8 mouse cellular contexts compared by ENCODE assay signal in genomic region chr10:20548833-20549710, GRCm38 (mm10).
DNase-seq lines count a peak whose midpoint lies in the region; ATAC-seq lines count a peak whose summit lies in the region.

No protein-coding gene starts in this region.

- peak; percentile 14 for DNase-seq in adrenal gland, adult 8-10 months
- DNase-seq in adrenal gland, postnatal 10 days, result no peak
- no peak for DNase-seq in hindbrain, embryonic 14.5 days (ENCODE audit: low spot score)
- DNase-seq in liver, result peak; percentile 14
- no peak for DNase-seq in spleen, postnatal 10 days (ENCODE audit: low spot score in 2 of 2)
- no peak for DNase-seq in layer of hippocampus, postnatal 14 days (ENCODE audit: low spot score in 2 of 2)

- H3K27ac ChIP-seq in forebrain, embryonic 12.5 days, result no peak overlapping the region
- peak overlapping the region; percentile 1; the same call in 1 of the 2 replicates for H3K27ac ChIP-seq in hindbrain, embryonic 14.5 days
- peak overlapping the region; percentile 57; the same call in 1 of the 2 replicates for H3K27ac ChIP-seq in stomach, embryonic 14.5 days (ENCODE audit: low read length)

- H3K27me3 ChIP-seq in forebrain, embryonic 12.5 days, result peaks cover 12% of the 10 kb centered on the region; the same call in 1 of the 2 replicates
- no peaks in the 10 kb centered on the region for H3K27me3 ChIP-seq in hindbrain, embryonic 14.5 days (ENCODE audit: control insufficient read depth, insufficient read depth, low read length)
- no peaks in the 10 kb centered on the region for H3K27me3 ChIP-seq in stomach, embryonic 14.5 days (ENCODE audit: control insufficient read depth, insufficient read depth, low read length)

- H3K9me3 ChIP-seq in forebrain, embryonic 12.5 days, result no peaks in the 10 kb centered on the region
- H3K9me3 ChIP-seq in hindbrain, embryonic 14.5 days (ENCODE audit: control insufficient read depth, low read length), result no peaks in the 10 kb centered on the region
- no peaks in the 10 kb centered on the region for H3K9me3 ChIP-seq in stomach, embryonic 14.5 days (ENCODE audit: control insufficient read depth, low read depth, low read length)

- ATAC-seq in forebrain, embryonic 12.5 days (ENCODE audit: low FRiP score), result no peak; the same call in 1 of the 2 replicates
- no peak for ATAC-seq in hindbrain, embryonic 14.5 days (ENCODE audit: low FRiP score)
- 0 out of 2 replicates have a peak, but pooled peaks have one; percentile 58 for ATAC-seq in stomach, embryonic 14.5 days (ENCODE audit: insufficient number of reproducible peaks, insufficient read depth, low FRiP score, low read depth)

- H3K4me1 ChIP-seq in forebrain, embryonic 12.5 days, result peaks cover 21% of the 10 kb centered on the region
- peaks cover 16% of the 10 kb centered on the region; the same call in 1 of the 2 replicates for H3K4me1 ChIP-seq in hindbrain, embryonic 14.5 days (replicated peaks; ENCODE audit: control insufficient read depth, insufficient read depth, low read length)
- peaks cover 9% of the 10 kb centered on the region for H3K4me1 ChIP-seq in stomach, embryonic 14.5 days (ENCODE audit: control insufficient read depth, insufficient read depth, low read length)

- WGBS in forebrain, embryonic 12.5 days, result 9% methylated on average over 13 of the region's 13 CpGs
- 15% methylated on average over 13 of the region's 13 CpGs for WGBS in hindbrain, embryonic 14.5 days
- WGBS in stomach, embryonic 14.5 days, result 30% methylated on average over 13 of the region's 13 CpGs

- peak overlapping the region; percentile 67 for H3K4me2 ChIP-seq in forebrain, embryonic 12.5 days
- peak overlapping the region; percentile 70 for H3K4me2 ChIP-seq in hindbrain, embryonic 14.5 days (replicated peaks)
- H3K4me2 ChIP-seq in stomach, embryonic 14.5 days (replicated peaks; ENCODE audit: low read depth, low read length), result peak overlapping the region; percentile 59

- H3K4me3 ChIP-seq in forebrain, embryonic 12.5 days (replicated peaks), result peak overlapping the region; percentile 32; the same call in 1 of the 2 replicates
- peak overlapping the region; percentile 33 for H3K4me3 ChIP-seq in hindbrain, embryonic 14.5 days (replicated peaks; ENCODE audit: low read length)
- peak overlapping the region; percentile 26; the same call in 1 of the 2 replicates for H3K4me3 ChIP-seq in stomach, embryonic 14.5 days (ENCODE audit: low read depth, low read length)

- no peak overlapping the region for H3K9ac ChIP-seq in forebrain, embryonic 12.5 days
- peak overlapping the region; percentile 67; the same call in 1 of the 2 replicates for H3K9ac ChIP-seq in hindbrain, embryonic 14.5 days
- peak overlapping the region; percentile 11; the same call in 1 of the 2 replicates for H3K9ac ChIP-seq in stomach, embryonic 14.5 days (replicated peaks; ENCODE audit: low read depth, low read length)

- H3K36me3 ChIP-seq in forebrain, embryonic 12.5 days (replicated peaks), result no peaks in the 10 kb centered on the region
- H3K36me3 ChIP-seq in hindbrain, embryonic 14.5 days (replicated peaks; ENCODE audit: control insufficient read depth, insufficient read depth), result no peaks in the 10 kb centered on the region
- H3K36me3 ChIP-seq in stomach, embryonic 14.5 days (ENCODE audit: control insufficient read depth, insufficient read depth, low read length), result no peaks in the 10 kb centered on the region

Comparison
In these comparisons a context has a peak if more than half of its experiments do, and no peak if none do; other contexts are left out.
1. DNase-seq: peak in adrenal gland, adult 8-10 months (single experiment) and liver (single experiment); none in adrenal gland, postnatal 10 days (single experiment), hindbrain, embryonic 14.5 days (single experiment), spleen, postnatal 10 days (0 of 2) and layer of hippocampus, postnatal 14 days (0 of 2).
2. Peak in every context shown above with its lines, with median percentiles within 50 percentile points of each other: H3K4me2 ChIP-seq and H3K4me3 ChIP-seq.